Mouse (Mus musculus) small intestine, adult 2 months (tissue): Measurements from ENCODE around the gene Car4. TPM values are rescaled to one million over a fixed set of nuclear protein-coding genes. Genes with fewer than 3 reads are reported as not detected.

Experiments
- H3K27ac ChIP-seq: fragments of 200-500 bp; 2 replicates; pipeline ENCODE4 v1.5.1; 2012; ENCODE audit warnings: low read depth, low read length, control low read depth, inconsistent platforms; ENCODE audit not compliant: insufficient read depth
- H3K27me3 ChIP-seq: fragments of 200-500 bp; 2 replicates; pipeline ENCODE4 v1.6.1; 2012; ENCODE audit warnings: mild to moderate bottlenecking, moderate library complexity, low read length, inconsistent platforms; ENCODE audit not compliant: control insufficient read depth, insufficient read depth
- H3K36me3 ChIP-seq: fragments of 200-500 bp; 2 replicates; pipeline ENCODE4 v1.6.1; 2012; ENCODE audit warnings: mild to moderate bottlenecking, low read length, control low read depth, inconsistent platforms; ENCODE audit not compliant: control insufficient read depth, insufficient read depth
- H3K4me1 ChIP-seq: fragments of 200-500 bp; 2 replicates; pipeline ENCODE4 v1.6.1; 2012; ENCODE audit warnings: low read length, inconsistent platforms, mixed read lengths; ENCODE audit not compliant: control insufficient read depth, insufficient read depth, insufficient read length
- H3K4me3 ChIP-seq: fragments of 200-500 bp; 2 replicates; pipeline ENCODE4 v1.5.1; 2012; ENCODE audit warnings: low read depth, mild to moderate bottlenecking, control low read depth, inconsistent platforms, low read length, moderate library complexity
- CTCF ChIP-seq: fragments of 200-500 bp; IDR thresholded peaks from 2 replicates; pipeline ENCODE4 v1.5.1; 2012; ENCODE audit warnings: low read depth, mild to moderate bottlenecking, control low read depth, inconsistent platforms, low read length, moderate library complexity, mixed read lengths; ENCODE audit not compliant: insufficient replicate concordance, insufficient read length; ENCODE audit errors: extremely low read depth
- POLR2A ChIP-seq: fragments of 200-500 bp; IDR thresholded peaks from 2 replicates; pipeline ENCODE4 v1.6.1; 2012; ENCODE audit warnings: low read depth, mild to moderate bottlenecking, control low read depth, inconsistent platforms, low read length, moderate library complexity
- WGBS: fragments of 180-500 bp; shearing (Covaris S2); methylation state at CpG from one replicate; pipeline ENCODE4 v1.1.7; 2018; 5-methylcytosine and 5-hydroxymethylcytosine counted together
- polyA plus RNA-seq: library from polyadenylated mRNA; depleted of rRNA; stranded (reverse); fragments of >200 nt; gene quantifications from 2 replicates; pipeline ENCODE4 v1.2.3, GENCODE M21; 2012; rRNA removed

The Car4 gene
- polyA plus RNA-seq, 1 experiment: 46.7 TPM

GRCm38 (mm10) chr11:84985421-84985820 is 27.8 kb downstream of the Car4 start:
- 92% methylated on average over 6 of the region's 6 CpGs for WGBS
- TF ChIP-seq CTCF (no peak), POLR2A (no peak)
- Histone ChIP-seq H3K27me3 (no peaks in the 10 kb centered on the region), H3K4me3 (no peak overlapping the region), H3K4me1 (peaks cover 4% of the 10 kb centered on the region; the same call in 1 of the 2 replicates), H3K27ac (no peak overlapping the region), H3K36me3 (peaks cover 25% of the 10 kb centered on the region)

DNA sequence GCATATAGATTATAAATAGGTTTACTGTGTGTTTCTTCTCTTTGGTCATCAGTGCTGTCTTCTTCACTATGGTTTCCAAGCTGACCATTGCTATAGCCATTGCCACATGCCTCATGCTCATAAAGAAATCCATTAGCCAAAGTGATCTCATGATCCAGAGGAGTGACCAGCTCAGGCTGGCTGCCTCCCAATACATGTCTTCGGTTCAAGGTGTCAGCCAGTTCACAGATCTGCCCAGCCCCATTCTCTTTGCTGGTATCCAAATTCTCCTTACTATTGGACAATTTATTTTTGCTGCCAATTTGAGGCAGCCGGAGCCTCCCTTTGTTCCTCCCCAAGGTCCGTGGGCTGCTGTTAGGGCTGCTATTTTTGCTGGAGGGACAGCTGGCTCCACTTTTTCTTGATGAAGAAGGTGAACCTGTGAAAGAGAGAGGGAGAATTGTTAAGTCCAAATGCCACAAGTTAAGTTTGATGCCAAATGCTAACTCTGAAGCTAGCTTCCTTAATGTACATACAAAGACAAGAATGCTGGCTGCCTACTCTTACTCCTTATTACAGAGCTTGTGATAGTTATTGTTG is 30.8 kb downstream of the Car4 start:
- H3K4me3 ChIP-seq: no peak overlapping the region
- peaks cover 43% of the 10 kb centered on the region for H3K36me3 ChIP-seq
- 90% methylated on average over 3 of the region's 3 CpGs for WGBS
- TF ChIP-seq POLR2A: no peak
- no peak for TF ChIP-seq CTCF
- H3K27ac ChIP-seq: no peak overlapping the region
- H3K4me1 ChIP-seq: no peaks in the 10 kb centered on the region
- H3K27me3 ChIP-seq: no peaks in the 10 kb centered on the region

DNA sequence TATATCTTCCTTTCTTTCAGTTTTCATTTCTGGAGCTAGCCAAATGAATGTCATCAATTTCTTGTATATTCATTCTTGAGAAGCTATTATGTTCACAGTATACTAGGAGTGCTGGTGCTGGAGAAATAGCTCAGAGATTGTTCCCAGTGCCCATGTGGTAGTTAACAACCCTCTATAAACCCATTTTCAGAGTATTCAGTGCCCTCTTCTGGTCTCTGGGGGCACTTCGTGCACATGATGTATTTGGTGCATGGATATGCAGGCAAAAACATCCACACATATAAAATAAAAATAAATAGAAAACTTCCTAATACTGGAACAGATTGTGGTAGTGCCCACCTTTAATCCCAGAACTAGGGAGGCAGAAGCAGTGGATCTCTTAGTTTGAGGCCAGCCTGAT is 35.4 kb downstream of the Car4 start:
- no peak for TF ChIP-seq POLR2A
- no peak for TF ChIP-seq CTCF
- 85% methylated on average over 1 of the region's 1 CpGs for WGBS
- no peaks in the 10 kb centered on the region for H3K27me3 ChIP-seq
- no peaks in the 10 kb centered on the region for H3K4me1 ChIP-seq
- H3K4me3 ChIP-seq: no peak overlapping the region
- H3K27ac ChIP-seq: no peak overlapping the region
- peaks cover 47% of the 10 kb centered on the region for H3K36me3 ChIP-seq

DNA sequence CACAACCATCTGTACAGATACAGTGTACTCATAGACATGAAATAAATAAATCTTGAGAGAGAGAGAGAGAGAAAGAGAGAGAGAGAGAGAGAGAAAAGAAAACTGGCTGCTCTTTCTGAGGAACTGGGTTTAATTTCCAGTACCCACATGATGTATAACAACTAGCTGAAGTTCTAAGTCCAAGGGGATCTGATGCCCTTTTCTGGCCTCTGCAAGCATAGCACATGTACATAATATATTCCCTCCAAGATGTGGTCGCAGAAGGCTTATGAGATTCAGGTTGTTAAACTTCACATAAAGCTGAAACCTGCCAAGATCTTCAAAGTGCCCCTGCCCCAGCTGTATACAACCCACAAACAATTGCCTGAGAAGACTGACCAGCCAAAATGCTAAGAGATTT is 37.7 kb downstream of the Car4 start:
- no peak overlapping the region for H3K27ac ChIP-seq
- TF ChIP-seq POLR2A (no peak), CTCF (no peak)
- H3K4me3 ChIP-seq: no peak overlapping the region
- no peaks in the 10 kb centered on the region for H3K27me3 ChIP-seq
- H3K36me3 ChIP-seq: peaks cover 42% of the 10 kb centered on the region
- no peaks in the 10 kb centered on the region for H3K4me1 ChIP-seq
- WGBS: 89% methylated on average over 1 of the region's 1 CpGs

- 92% methylated on average over 3 of the region's 3 CpGs for WGBS
- H3K4me3 ChIP-seq: no peak overlapping the region
- peaks cover 16% of the 10 kb centered on the region for H3K36me3 ChIP-seq
- H3K4me1 ChIP-seq: no peaks in the 10 kb centered on the region
- H3K27ac ChIP-seq: no peak overlapping the region
- TF ChIP-seq CTCF (no peak), POLR2A (no peak)
- H3K27me3 ChIP-seq: no peaks in the 10 kb centered on the region
Measured at GRCm38 (mm10) chr11:85003566-85003965, 46.0 kb downstream of the Car4 start.

DNA sequence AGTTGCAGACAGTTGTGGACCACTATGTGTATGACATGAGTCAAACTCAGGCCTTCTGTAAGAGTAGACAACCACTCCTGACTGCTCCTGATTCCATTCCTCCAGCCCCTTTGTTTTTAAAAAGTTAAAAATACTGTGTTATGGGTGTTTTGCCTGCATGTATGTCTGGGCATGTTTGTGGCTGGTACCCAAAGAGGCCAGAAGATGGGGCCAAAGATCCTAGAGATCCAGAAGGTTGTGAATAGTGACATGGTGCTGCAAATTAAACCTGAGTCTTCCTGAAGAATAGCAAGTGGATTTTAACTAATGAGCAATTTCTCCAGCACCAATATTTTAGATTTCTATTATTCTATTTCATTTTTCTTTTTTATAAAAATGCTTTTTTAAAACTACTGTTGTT is 55.5 kb downstream of the Car4 start:
- TF ChIP-seq CTCF (no peak), POLR2A (no peak)
- H3K27ac ChIP-seq: no peak overlapping the region
- H3K4me3 ChIP-seq: no peak overlapping the region
- H3K36me3 ChIP-seq: peaks cover 21% of the 10 kb centered on the region
- H3K4me1 ChIP-seq: no peaks in the 10 kb centered on the region
- H3K27me3 ChIP-seq: no peaks in the 10 kb centered on the region

Other genes with a start within 250 kb of the Car4 start
- 6.3 and 13.7 TPM in 2 replicates for gene Mrm1, start 138.3 kb upstream of the Car4 start, polyA plus RNA-seq
- gene Dhrs11, start 128.8 kb upstream of the Car4 start, polyA plus RNA-seq: 295 and 763 TPM in 2 replicates
- gene Ggnbp2, start 87.0 kb upstream of the Car4 start, polyA plus RNA-seq: 12.0 and 29.2 TPM in 2 replicates
- gene Myo19, start 77.6 kb upstream of the Car4 start, polyA plus RNA-seq: 8.7 and 13.0 TPM in 2 replicates
- 0.39 and 0.98 TPM in 2 replicates for gene Pigw, start 77.5 kb upstream of the Car4 start, polyA plus RNA-seq
- gene Znhit3, start 41.4 kb upstream of the Car4 start, polyA plus RNA-seq: 3.3 and 4.3 TPM in 2 replicates
- gene Usp32, start 182.4 kb downstream of the Car4 start, polyA plus RNA-seq: 0.63 and 2.8 TPM in 2 replicates
- gene 1700125H20Rik, start 212.6 kb downstream of the Car4 start, polyA plus RNA-seq: not detected in 2 replicates